Mouse (Mus musculus): ENCODE measurements at regions not wholly inside any gene's neighbourhood (a gene's known extent, or its start where the extent isn't known, plus 50 kb on each side); places are given as distances from the start of the nearest gene placed in this dataset.
"Not testable (repeated sequence)": the region's sequence is repeated elsewhere in the genome, so short reads cannot be mapped to it uniquely, and the experiment has no call there.

DNA sequence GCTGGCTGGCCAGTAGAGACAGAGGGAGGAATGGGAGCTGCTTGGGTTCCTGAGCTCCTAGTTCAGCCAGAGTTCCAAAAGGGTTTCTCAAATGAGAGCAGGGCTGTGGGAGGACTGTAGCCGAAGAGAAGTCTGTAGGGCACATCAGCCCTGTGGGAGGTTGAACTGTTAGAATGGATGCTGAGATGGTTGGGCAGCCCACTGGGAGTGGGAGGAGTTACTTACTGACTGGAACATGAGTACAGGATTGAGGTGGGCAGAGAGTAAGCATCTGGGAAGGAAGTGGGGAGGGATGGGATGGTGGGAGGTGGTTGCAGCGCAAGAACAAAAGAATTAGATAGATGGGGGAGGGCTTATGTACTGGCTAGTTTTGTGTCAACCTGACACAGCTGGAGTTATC is 88.7 kb upstream of the Nxpe4 start:
- H3K9ac ChIP-seq (replicated peaks; ENCODE audit: low read length): no peak overlapping the region
- no peak overlapping the region for H3K4me2 ChIP-seq (replicated peaks; ENCODE audit: low read depth, low read length)
- H3K9me3 ChIP-seq (ENCODE audit: low read length): no peaks in the 10 kb centered on the region
- H3K27me3 ChIP-seq (ENCODE audit: insufficient read depth, low read length): no peaks in the 10 kb centered on the region
- no peak for ATAC-seq (ENCODE audit: low FRiP score, low TSS enrichment)
- H3K4me3 ChIP-seq (ENCODE audit: low read length): no peak overlapping the region
- H3K4me1 ChIP-seq (ENCODE audit: insufficient read depth, low read length): no peaks in the 10 kb centered on the region
- no peaks in the 10 kb centered on the region for H3K36me3 ChIP-seq (ENCODE audit: insufficient read depth, low read length)
- 59% methylated on average over 2 of the region's 2 CpGs for WGBS
- H3K27ac ChIP-seq (ENCODE audit: low read length): no peak overlapping the region

DNA sequence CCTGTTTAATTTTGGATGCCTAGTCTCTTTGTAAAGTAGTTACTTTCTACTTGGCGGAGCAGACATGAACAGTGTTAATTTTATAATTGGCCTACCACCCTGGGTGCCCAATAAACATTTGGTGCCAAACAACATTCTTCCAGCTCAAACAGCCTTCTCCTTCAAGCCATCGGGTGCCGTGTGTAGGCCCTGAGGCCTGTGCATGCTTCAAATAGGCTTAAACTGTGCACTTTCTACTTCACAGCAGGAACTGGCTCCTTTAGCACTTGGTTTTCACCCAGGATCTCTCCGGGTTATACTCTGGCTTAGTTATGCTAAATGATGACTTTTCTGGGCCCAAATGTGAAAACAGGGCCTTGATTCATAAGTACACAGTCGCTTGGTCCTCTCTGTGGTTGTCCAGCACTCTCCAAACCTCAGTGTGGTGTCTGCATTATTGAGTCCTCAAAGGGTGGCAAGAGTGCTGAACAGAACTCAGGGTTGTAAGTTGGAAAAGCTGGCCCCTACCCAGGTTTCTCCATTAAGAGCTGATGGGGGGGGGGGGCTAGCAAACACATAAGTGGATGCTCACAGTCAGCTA is 86.1 kb upstream of the Nxpe4 start:
- ATAC-seq (ENCODE audit: low FRiP score, low TSS enrichment): no peak
- H3K9me3 ChIP-seq (ENCODE audit: low read length): no peaks in the 10 kb centered on the region

DNA sequence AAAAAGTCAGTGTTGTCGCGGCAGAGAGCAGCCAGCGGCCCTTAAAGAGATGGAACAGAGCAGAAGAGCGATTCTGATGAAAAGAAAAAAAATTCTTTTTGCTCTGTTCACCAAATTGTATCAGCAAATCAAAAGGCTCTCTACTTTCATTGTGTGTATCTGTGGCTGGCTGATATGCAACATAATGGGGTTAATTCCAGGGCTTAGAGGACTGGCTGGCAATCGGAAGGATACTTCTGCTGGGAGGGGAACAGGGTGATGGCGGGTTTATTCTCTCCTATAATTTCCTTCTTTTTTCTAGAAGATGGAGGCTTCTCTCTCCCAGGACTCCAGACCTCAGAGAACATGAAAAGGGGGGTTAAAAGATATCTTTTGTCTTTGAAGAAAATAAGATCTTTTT is 79.4 kb upstream of the Nxpe4 start:
- H3K4me3 ChIP-seq (ENCODE audit: low read length): no peak overlapping the region
- ATAC-seq (ENCODE audit: low FRiP score, low TSS enrichment): no peak
- no peaks in the 10 kb centered on the region for H3K27me3 ChIP-seq (ENCODE audit: insufficient read depth, low read length)
- no peak overlapping the region for H3K4me2 ChIP-seq (replicated peaks; ENCODE audit: low read depth, low read length)
- no peak overlapping the region for H3K9ac ChIP-seq (replicated peaks; ENCODE audit: low read length)
- H3K4me1 ChIP-seq (ENCODE audit: insufficient read depth, low read length): no peaks in the 10 kb centered on the region
- H3K27ac ChIP-seq (ENCODE audit: low read length): no peak overlapping the region
- no peaks in the 10 kb centered on the region for H3K36me3 ChIP-seq (ENCODE audit: insufficient read depth, low read length)
- H3K9me3 ChIP-seq (ENCODE audit: low read length): no peaks in the 10 kb centered on the region
- 67% methylated on average over 6 of the region's 6 CpGs for WGBS

More for the DNA sequence above, 86.1 kb upstream of the Nxpe4 start:
- Histone ChIP-seq H3K27ac (ENCODE audit: low read length) (no peak overlapping the region), H3K9ac (replicated peaks; ENCODE audit: low read length) (no peak overlapping the region), H3K27me3 (ENCODE audit: insufficient read depth, low read length) (no peaks in the 10 kb centered on the region), H3K4me2 (replicated peaks; ENCODE audit: low read depth, low read length) (no peak overlapping the region), H3K4me3 (ENCODE audit: low read length) (no peak overlapping the region), H3K36me3 (ENCODE audit: insufficient read depth, low read length) (no peaks in the 10 kb centered on the region), H3K4me1 (ENCODE audit: insufficient read depth, low read length) (no peaks in the 10 kb centered on the region)
- 89% methylated on average over 5 of the region's 5 CpGs for WGBS

DNA sequence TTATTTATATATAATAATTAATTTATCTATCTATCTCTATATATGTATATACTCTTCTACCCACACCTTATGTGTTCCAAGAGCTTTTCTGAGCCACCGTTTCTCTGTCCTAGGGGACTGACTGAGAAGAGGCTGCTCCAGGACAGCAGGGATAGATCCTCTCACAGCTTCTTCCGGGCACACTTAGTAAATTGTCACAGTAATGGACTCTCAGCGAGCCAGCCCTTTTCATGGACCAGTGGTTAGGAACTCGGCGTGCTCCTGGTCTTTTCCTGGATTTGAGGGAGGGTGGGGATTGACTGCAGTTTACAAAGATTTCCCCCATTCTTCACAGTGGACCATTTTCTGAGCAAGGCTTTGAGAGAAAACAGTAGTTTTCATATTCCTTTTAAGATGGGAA is 77.6 kb upstream of the Nxpe4 start:
- H3K4me1 ChIP-seq (ENCODE audit: insufficient read depth, low read length); H3K36me3 ChIP-seq (ENCODE audit: insufficient read depth, low read length); H3K27ac ChIP-seq (ENCODE audit: low read length); H3K9ac ChIP-seq (replicated peaks; ENCODE audit: low read length); H3K4me3 ChIP-seq (ENCODE audit: low read length); H3K4me2 ChIP-seq (replicated peaks; ENCODE audit: low read depth, low read length); H3K27me3 ChIP-seq (ENCODE audit: insufficient read depth, low read length); ATAC-seq (ENCODE audit: low FRiP score, low TSS enrichment); H3K9me3 ChIP-seq (ENCODE audit: low read length): not testable (repeated sequence)
- 48% methylated on average over 5 of the region's 5 CpGs for WGBS

DNA sequence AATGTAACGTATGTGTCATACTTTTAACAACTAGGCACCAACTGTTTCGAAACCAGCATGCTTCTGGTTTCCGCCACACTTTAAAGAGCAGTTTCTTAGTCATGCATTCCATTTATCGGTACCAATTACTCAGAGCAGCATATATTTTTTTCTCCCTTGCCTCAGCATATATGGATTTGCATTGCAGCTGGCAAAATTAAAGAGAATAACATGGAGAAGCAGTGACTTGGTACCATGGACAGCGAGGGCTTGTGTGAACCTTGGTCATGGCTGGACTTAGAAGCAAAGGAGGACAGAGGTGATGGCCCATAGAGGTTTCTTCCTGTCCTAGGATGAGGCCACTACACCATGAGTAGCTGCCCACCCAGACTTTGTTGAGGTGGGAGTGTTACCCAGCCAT is 72.2 kb upstream of the Nxpe4 start:
- WGBS: 95% methylated on average over 5 of the region's 5 CpGs

DNA sequence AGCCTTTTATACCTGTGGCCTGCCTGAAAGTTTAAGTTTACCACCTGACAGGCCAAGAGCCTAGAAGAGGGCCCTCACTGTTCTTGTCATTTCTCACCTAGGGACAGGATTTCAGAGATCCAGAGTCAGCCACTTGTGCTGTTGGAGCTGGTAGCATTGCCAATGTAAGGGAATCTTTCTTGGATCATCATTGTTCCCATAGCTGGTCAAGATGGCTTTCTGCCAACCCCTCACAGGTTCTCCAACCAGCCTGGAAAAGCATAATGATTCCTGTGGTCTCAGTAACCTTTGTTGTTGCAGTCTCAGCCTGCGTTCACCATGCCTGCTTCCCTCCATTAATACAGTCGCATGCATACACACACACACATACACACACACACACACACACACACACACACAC is 67.1 kb upstream of the Nxpe4 start:
- no peaks in the 10 kb centered on the region for H3K9me3 ChIP-seq (ENCODE audit: low read length)

More for the DNA sequence above, 72.2 kb upstream of the Nxpe4 start:
- Histone ChIP-seq H3K27me3 (ENCODE audit: insufficient read depth, low read length) (no peaks in the 10 kb centered on the region), H3K4me1 (ENCODE audit: insufficient read depth, low read length) (no peaks in the 10 kb centered on the region), H3K4me2 (replicated peaks; ENCODE audit: low read depth, low read length) (no peak overlapping the region), H3K4me3 (ENCODE audit: low read length) (no peak overlapping the region), H3K36me3 (ENCODE audit: insufficient read depth, low read length) (no peaks in the 10 kb centered on the region), H3K9me3 (ENCODE audit: low read length) (no peaks in the 10 kb centered on the region), H3K27ac (ENCODE audit: low read length) (no peak overlapping the region), H3K9ac (replicated peaks; ENCODE audit: low read length) (no peak overlapping the region)
- ATAC-seq (ENCODE audit: low FRiP score, low TSS enrichment): no peak

DNA sequence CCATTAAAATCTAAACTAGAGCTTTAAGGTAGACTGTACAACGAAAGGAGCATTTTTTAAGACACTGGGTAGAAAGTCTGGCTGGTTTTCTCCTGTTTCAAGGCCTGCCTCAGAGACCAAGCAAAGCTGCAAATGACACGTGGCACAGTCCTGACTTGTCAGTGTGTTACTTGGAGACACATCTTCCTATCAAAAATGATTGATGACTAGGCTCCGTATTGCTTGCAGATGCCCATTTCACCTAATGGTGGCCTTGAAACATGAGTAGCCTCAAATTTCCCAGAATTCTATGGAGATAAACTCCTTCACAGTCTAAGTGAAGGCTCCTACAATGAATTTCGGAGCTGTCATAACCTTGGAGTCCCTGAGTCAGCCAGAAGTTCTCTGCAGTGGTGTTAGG is 62.0 kb upstream of the Nxpe4 start:
- H3K4me1 ChIP-seq (ENCODE audit: insufficient read depth, low read length): no peaks in the 10 kb centered on the region
- H3K4me2 ChIP-seq (replicated peaks; ENCODE audit: low read depth, low read length): no peak overlapping the region
- no peak overlapping the region for H3K9ac ChIP-seq (replicated peaks; ENCODE audit: low read length)
- H3K4me3 ChIP-seq (ENCODE audit: low read length): no peak overlapping the region
- H3K27ac ChIP-seq (ENCODE audit: low read length): no peak overlapping the region
- 47% methylated on average over 4 of the region's 4 CpGs for WGBS
- H3K36me3 ChIP-seq (ENCODE audit: insufficient read depth, low read length): no peaks in the 10 kb centered on the region
- no peaks in the 10 kb centered on the region for H3K9me3 ChIP-seq (ENCODE audit: low read length)
- ATAC-seq (ENCODE audit: low FRiP score, low TSS enrichment): no peak
- no peaks in the 10 kb centered on the region for H3K27me3 ChIP-seq (ENCODE audit: insufficient read depth, low read length)

More for the DNA sequence above, 67.1 kb upstream of the Nxpe4 start:
- no peak overlapping the region for H3K27ac ChIP-seq (ENCODE audit: low read length)
- 84% methylated on average over 2 of the region's 2 CpGs for WGBS
- no peaks in the 10 kb centered on the region for H3K36me3 ChIP-seq (ENCODE audit: insufficient read depth, low read length)
- H3K4me3 ChIP-seq (ENCODE audit: low read length): no peak overlapping the region
- H3K4me1 ChIP-seq (ENCODE audit: insufficient read depth, low read length): no peaks in the 10 kb centered on the region
- no peak for ATAC-seq (ENCODE audit: low FRiP score, low TSS enrichment)
- no peaks in the 10 kb centered on the region for H3K27me3 ChIP-seq (ENCODE audit: insufficient read depth, low read length)
- no peak overlapping the region for H3K4me2 ChIP-seq (replicated peaks; ENCODE audit: low read depth, low read length)
- no peak overlapping the region for H3K9ac ChIP-seq (replicated peaks; ENCODE audit: low read length)

DNA sequence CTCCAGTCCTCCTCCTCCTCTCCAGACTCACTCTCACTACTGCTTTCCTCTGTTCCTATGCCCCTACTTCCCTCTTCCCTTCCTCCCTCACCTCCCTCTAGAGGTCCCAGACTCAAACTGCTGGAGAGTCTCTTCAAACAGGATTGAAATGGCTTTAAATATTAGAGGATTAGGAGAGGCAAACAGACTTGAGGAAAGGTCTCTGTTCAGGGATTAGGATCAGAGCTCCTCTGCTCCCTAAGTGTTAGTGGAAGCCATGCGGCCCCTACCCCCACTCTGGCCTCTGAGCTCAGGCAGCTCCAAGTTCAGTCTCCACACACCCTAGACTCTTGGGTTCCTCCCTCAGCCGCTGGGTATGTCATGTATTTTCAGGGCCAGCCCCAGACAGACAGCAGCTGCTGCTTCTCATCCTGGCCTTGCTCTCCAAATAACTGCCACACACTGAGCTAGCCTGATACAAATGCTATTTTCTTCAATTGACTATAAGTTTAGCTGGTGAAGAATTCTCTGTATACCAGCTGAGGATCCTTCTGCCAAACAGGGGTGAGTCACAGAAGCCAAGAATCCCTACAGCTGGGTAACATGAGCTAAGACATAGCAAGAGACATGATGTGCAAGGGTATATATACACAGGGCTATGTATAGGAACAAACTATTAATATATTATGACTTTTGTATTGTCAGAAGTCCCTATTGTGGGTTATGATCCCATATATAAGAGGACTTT is 55.2 kb upstream of the Nxpe4 start:
- Histone ChIP-seq H3K27ac (ENCODE audit: low read length) (no peak overlapping the region), H3K36me3 (ENCODE audit: insufficient read depth, low read length) (no peaks in the 10 kb centered on the region), H3K27me3 (ENCODE audit: insufficient read depth, low read length) (no peaks in the 10 kb centered on the region), H3K4me2 (replicated peaks; ENCODE audit: low read depth, low read length) (no peak overlapping the region), H3K4me3 (ENCODE audit: low read length) (no peak overlapping the region), H3K9ac (replicated peaks; ENCODE audit: low read length) (no peak overlapping the region), H3K4me1 (ENCODE audit: insufficient read depth, low read length) (0 out of 2 replicates have a peak, but pooled peaks cover 6% of the 10 kb centered on the region), H3K9me3 (ENCODE audit: low read length) (no peaks in the 10 kb centered on the region)
- ATAC-seq (ENCODE audit: low FRiP score, low TSS enrichment): peak; percentile 77
- WGBS: 30% methylated on average over 2 of the region's 2 CpGs

DNA sequence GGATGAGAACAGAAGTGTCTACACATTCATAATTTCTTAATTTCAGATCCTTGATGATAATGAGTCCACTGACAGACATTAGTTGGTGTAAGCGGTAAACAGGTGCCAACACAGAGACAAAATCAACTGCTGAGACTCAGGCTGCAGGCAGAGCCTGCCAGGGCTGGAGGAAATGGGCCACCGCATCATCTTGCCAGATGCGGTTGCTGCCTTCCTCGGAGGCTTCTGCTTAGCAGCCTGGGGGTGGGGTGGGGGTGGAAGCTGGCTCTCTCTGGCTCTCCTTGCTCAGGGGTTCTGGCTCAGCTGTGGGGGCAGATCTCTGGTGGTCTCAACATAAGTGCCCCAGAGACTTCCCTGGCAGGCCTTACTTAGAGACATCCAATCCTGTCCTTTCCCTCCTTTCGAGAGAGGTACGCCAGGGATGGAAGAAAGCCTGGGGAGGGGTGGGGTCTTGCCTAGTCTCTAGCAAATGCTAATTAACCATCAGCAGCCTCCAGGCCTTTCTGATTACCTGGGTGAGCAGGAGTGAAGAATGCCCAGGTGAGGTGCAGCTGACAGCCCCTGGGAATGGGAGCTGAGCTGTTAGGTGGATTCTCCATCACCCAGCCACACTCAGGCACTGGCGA is 52.7 kb upstream of the Nxpe4 start:
- Histone ChIP-seq H3K4me3 (ENCODE audit: low read length) (no peak overlapping the region), H3K4me1 (ENCODE audit: insufficient read depth, low read length) (0 out of 2 replicates have a peak, but pooled peaks cover 6% of the 10 kb centered on the region), H3K27me3 (ENCODE audit: insufficient read depth, low read length) (no peaks in the 10 kb centered on the region), H3K27ac (ENCODE audit: low read length) (no peak overlapping the region), H3K9ac (replicated peaks; ENCODE audit: low read length) (no peak overlapping the region), H3K4me2 (replicated peaks; ENCODE audit: low read depth, low read length) (no peak overlapping the region), H3K9me3 (ENCODE audit: low read length) (no peaks in the 10 kb centered on the region), H3K36me3 (ENCODE audit: insufficient read depth, low read length) (no peaks in the 10 kb centered on the region)
- no peak for ATAC-seq (ENCODE audit: low FRiP score, low TSS enrichment)
- WGBS: 74% methylated on average over 7 of the region's 7 CpGs

DNA sequence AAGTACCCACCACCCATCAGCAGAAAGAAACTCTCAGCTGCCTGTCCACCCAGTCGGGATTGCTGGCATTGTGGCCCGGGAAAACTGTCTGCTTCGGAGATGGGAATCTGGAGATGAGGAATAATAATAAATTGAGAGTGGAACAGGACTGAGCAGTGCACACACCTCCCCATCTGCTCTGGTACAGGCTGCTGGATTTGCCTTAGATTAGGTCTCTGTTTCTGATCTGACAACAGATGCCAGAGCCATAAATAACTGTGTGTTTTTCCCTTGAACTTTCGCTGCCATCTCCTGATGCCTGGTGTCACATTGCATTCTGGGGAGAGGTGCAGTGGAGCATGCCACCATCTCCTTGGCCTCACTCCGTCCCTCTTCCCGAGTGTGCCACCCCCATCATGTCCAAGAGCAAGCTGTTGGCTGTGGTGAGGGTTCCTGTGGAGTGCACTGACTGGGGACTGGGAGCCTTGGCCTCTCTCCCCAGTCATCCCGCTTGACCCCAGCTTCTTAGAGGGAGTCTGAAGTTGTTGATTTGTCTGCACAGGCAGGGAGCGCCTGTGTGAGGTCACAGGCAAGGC is 50.4 kb upstream of the Nxpe4 start:
- H3K4me1 ChIP-seq (ENCODE audit: insufficient read depth, low read length): 0 out of 2 replicates have a peak, but pooled peaks cover 6% of the 10 kb centered on the region
- H3K36me3 ChIP-seq (ENCODE audit: insufficient read depth, low read length): no peaks in the 10 kb centered on the region
- 24% methylated on average over 8 of the region's 8 CpGs for WGBS
- no peak overlapping the region for H3K4me2 ChIP-seq (replicated peaks; ENCODE audit: low read depth, low read length)
- no peak overlapping the region for H3K9ac ChIP-seq (replicated peaks; ENCODE audit: low read length)
- H3K9me3 ChIP-seq (ENCODE audit: low read length): no peaks in the 10 kb centered on the region
- peak; percentile 90 for ATAC-seq (ENCODE audit: low FRiP score, low TSS enrichment)
- no peaks in the 10 kb centered on the region for H3K27me3 ChIP-seq (ENCODE audit: insufficient read depth, low read length)
- H3K27ac ChIP-seq (ENCODE audit: low read length): no peak overlapping the region
- no peak overlapping the region for H3K4me3 ChIP-seq (ENCODE audit: low read length)

All from kidney, embryonic 16.5 days (tissue).